Mouse (Mus musculus): Measurements from ENCODE around the gene Tnik.

DNA sequence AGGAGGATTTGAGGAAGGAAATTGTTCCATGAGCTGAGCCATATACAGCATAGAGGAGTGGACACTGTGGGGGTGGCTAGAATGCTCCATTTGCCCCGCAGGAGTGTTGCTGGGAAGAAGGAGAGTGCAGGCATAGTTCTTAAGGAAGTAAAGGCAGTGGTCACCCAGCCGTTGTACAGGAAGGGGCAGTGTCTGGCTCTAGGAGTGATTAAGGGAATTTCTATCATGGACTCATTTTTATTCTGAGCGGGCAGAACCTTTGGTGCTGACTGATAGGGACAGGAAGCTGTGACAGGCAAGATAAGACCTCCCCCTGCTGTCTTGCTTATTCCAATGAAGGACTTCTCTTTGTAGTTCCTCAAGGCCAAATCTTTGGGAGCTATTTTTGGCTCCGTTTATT is 38.4 kb downstream of the Tnik start:
- no peak for TF ChIP-seq NANOG (IDR thresholded peaks at IDR 0.05; ENCODE audit: borderline replicate concordance, low read length)
- TF ChIP-seq CTCF (conservative IDR thresholded peaks at IDR 0.05; ENCODE audit: low read length), result no peak
- no peak for TF ChIP-seq POU5F1 (IDR thresholded peaks at IDR 0.05; ENCODE audit: borderline replicate concordance, low read length)

Data from E14TG2a.4 (cell line).